Mouse (Mus musculus) CH12.LX (cell line): ENCODE data around the gene B4galt1.

ENCODE experiments used
- EP300 ChIP-seq: IDR thresholded peaks from 2 replicates; pipeline ENCODE4 v1.6.1; 2011; ENCODE audit warnings: low read length, improper control_type of control experiment
- KAT2A ChIP-seq: IDR thresholded peaks from 2 replicates; pipeline ENCODE4 v1.6.1; 2012; ENCODE audit warnings: low read length, improper control_type of control experiment, inconsistent platforms; ENCODE audit not compliant: insufficient replicate concordance
- MAFK ChIP-seq: IDR thresholded peaks from 2 replicates; pipeline ENCODE4 v1.6.1; 2011; ENCODE audit warnings: low read length, improper control_type of control experiment; ENCODE audit not compliant: insufficient replicate concordance
- MEF2A ChIP-seq: IDR thresholded peaks from 2 replicates; pipeline ENCODE4 v1.6.1; 2014; ENCODE audit warnings: low read depth, mild to moderate bottlenecking, inconsistent platforms, low read length, improper control_type of control experiment, borderline replicate concordance
- NRF1 ChIP-seq: IDR thresholded peaks from 2 replicates; pipeline ENCODE4 v1.6.1; 2014; ENCODE audit warnings: low read depth, mild to moderate bottlenecking, inconsistent platforms, low read length, improper control_type of control experiment, moderate library complexity
- POLR2A ChIP-seq: IDR thresholded peaks from 2 replicates; pipeline ENCODE4 v1.6.1; 2011; ENCODE audit warnings: low read depth, mild to moderate bottlenecking, improper control_type of control experiment, low read length
- RAD21 ChIP-seq: IDR thresholded peaks from 2 replicates; pipeline ENCODE4 v1.6.1; 2011; ENCODE audit warnings: low read depth, mild to moderate bottlenecking, low read length, improper control_type of control experiment, moderate library complexity
- SIN3A ChIP-seq: IDR thresholded peaks from 2 replicates; pipeline ENCODE4 v1.6.1; 2012; ENCODE audit warnings: low read length, improper control_type of control experiment, inconsistent platforms
- USF2 ChIP-seq: conservative IDR thresholded peaks from 2 replicates; pipeline ENCODE4 v1.6.1; 2011; ENCODE audit warnings: low read depth, low read length, improper control_type of control experiment

- TF ChIP-seq MEF2A, result no peak
- TF ChIP-seq POLR2A, result no peak
- no peak for TF ChIP-seq EP300
- TF ChIP-seq SIN3A, result no peak
- no peak for TF ChIP-seq MAFK
- TF ChIP-seq RAD21, result no peak
- TF ChIP-seq NRF1, result no peak
- no peak for TF ChIP-seq KAT2A
- no peak for TF ChIP-seq USF2
Observed at GRCm38 (mm10) chr4:40819151-40819550, 34.7 kb downstream of the B4galt1 start.
